In the genomic region with DNA sequence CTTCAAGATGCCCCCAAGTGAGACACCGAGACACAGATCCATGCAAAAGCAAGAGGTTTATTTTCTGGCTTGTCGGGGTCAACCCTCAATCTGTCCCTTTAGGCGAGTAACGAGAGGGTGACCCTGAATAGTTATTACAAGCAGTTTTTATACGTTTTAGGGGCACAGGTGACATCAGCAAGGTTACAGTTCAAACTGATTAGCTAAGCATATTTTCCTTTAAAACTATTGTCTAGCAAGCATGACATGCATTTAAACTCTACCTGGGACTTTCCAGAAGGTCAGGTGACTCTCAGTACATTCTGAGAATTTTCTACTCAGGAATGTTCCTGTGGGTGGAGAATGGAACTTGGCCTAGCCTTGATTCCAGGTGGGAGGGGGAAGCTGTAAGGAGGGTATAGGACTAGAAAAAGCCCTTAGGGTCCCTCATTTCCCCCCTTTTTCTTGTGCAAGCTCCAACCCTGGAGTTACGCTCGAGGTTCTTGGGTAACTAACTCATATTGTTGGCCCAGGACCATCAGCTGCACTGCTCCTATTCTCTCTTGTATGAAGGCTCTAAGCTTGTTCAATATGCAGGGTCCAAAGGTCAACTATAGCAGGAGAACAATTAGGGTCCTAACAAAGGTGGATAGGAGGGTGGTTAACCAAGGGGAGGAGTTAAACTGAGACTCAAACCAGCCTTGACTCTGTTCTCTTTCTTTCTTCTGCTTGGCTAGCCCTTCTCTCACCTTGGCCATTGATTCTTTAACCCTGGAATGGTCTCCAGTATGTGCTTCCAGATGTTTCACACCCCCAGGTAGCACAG, we compare ENCODE assay signal across 27 mouse cellular contexts. TPM values are rescaled to one million over a fixed set of nuclear protein-coding genes. Genes with fewer than 3 reads are reported as not detected.
DNase-seq lines count a peak whose midpoint lies in the region; ATAC-seq and TF ChIP-seq lines count a peak whose summit lies in the region.
"Had no signal": no experiment of that assay in that cellular context is flagged by ENCODE, and none has a peak within 500 bp of the region (broad histone marks: within the 10 kb centered on the region; RNA-seq: fewer than 3 reads in every experiment).

No protein-coding gene starts in this region.

- no peak overlapping the region for H3K27ac ChIP-seq in lung, postnatal 0 days (ENCODE audit: low read length)
- no peak overlapping the region; the same call in 1 of the 2 replicates for H3K27ac ChIP-seq in intestine, embryonic 16.5 days (ENCODE audit: low read length)
- H3K27ac ChIP-seq: forebrain, embryonic 12.5 days; heart, adult 2 months; layer of hippocampus, adult 2 months; limb, embryonic 15.5 days; liver, embryonic 15.5 days had no signal

- TF ChIP-seq CTCF in lung, postnatal 0 days (IDR thresholded peaks at IDR 0.05), result no peak
- TF ChIP-seq CTCF in lung, adult 2 months (IDR thresholded peaks at IDR 0.05; ENCODE audit: insufficient read depth, low read length), result no peak

- intact Hi-C loops in heart, postnatal 14 days (cut with DNase I), result no loop called here
- intact Hi-C loops in left cerebral cortex, postnatal 10 days (cut with DNase I), result no loop called here

- 73% methylated on average over 7 of the region's 7 CpGs for WGBS in lung, postnatal 0 days
- 71% methylated on average over 7 of the region's 7 CpGs for WGBS in lung, adult 2 months
- WGBS in intestine, embryonic 16.5 days, result 77% methylated on average over 7 of the region's 7 CpGs

- H3K4me1 ChIP-seq in lung, postnatal 0 days (ENCODE audit: insufficient read depth, low read depth, low read length), result no peaks in the 10 kb centered on the region
- H3K4me1 ChIP-seq in lung, adult 2 months (ENCODE audit: control insufficient read depth, insufficient read depth, low read length), result no peaks in the 10 kb centered on the region
- no peaks in the 10 kb centered on the region for H3K4me1 ChIP-seq in intestine, embryonic 16.5 days (ENCODE audit: control insufficient read depth, insufficient read depth, low read length)
- H3K4me1 ChIP-seq: forebrain, embryonic 12.5 days; limb, embryonic 15.5 days; liver, embryonic 15.5 days had no signal

- ATAC-seq in lung, postnatal 0 days, result peak; percentile 48
- ATAC-seq in intestine, embryonic 16.5 days, result peak; percentile 73
- no peak for ATAC-seq in frontal cortex, adult (ENCODE audit: low TSS enrichment)
- ATAC-seq: CD4-positive, CD25-positive, alpha-beta regulatory T cell, adult 4 months had no signal

- no peaks in the 10 kb centered on the region for H3K36me3 ChIP-seq in lung, postnatal 0 days (ENCODE audit: insufficient read depth, low read length)
- no peaks in the 10 kb centered on the region for H3K36me3 ChIP-seq in intestine, embryonic 16.5 days (ENCODE audit: control insufficient read depth, insufficient read depth, low read length)
- H3K36me3 ChIP-seq: forebrain, embryonic 12.5 days; limb, embryonic 15.5 days; liver, embryonic 15.5 days had no signal

- DNase-seq in heart, adult 11 months, result peak; percentile 31
- DNase-seq in heart, postnatal 14 days, result no peak
- peak; percentile 34 for DNase-seq in lung, postnatal 0 days (ENCODE audit: low spot score)
- no peak for DNase-seq in lung, adult 2 months
- DNase-seq in yolk sac, embryonic 10.5 days (ENCODE audit: low spot score), result peak; percentile 6
- DNase-seq in left cerebral cortex, postnatal 10 days (ENCODE audit: extremely low spot score in 1 of 2, low spot score in 2 of 2), result no peak
- DNase-seq: adrenal gland, adult 2 months; cerebellum, adult 2 months; gastrocnemius, postnatal 10 days; heart, adult 2 months; lung, postnatal 14 days had no signal

- H3K4me3 ChIP-seq in lung, postnatal 0 days (ENCODE audit: low read depth, low read length), result no peak overlapping the region
- no peak overlapping the region for H3K4me3 ChIP-seq in lung, adult 2 months (replicated peaks; ENCODE audit: extremely low read depth, low read depth, low read length)
- H3K4me3 ChIP-seq in intestine, embryonic 16.5 days (ENCODE audit: low read length), result no peak overlapping the region
- H3K4me3 ChIP-seq: forebrain, embryonic 12.5 days; heart, adult 2 months; layer of hippocampus, adult 2 months; limb, embryonic 15.5 days; liver, embryonic 15.5 days had no signal

- no peaks in the 10 kb centered on the region for H3K9me3 ChIP-seq in lung, postnatal 0 days (ENCODE audit: low read length)
- H3K9me3 ChIP-seq in intestine, embryonic 16.5 days (ENCODE audit: control insufficient read depth, low read length), result 0 out of 2 replicates have a peak, but pooled peaks cover 7% of the 10 kb centered on the region
- H3K9me3 ChIP-seq: liver, embryonic 15.5 days had no signal

- H3K27me3 ChIP-seq in lung, postnatal 0 days (replicated peaks; ENCODE audit: insufficient read depth, low read length), result no peaks in the 10 kb centered on the region
- no peaks in the 10 kb centered on the region for H3K27me3 ChIP-seq in intestine, embryonic 16.5 days (replicated peaks; ENCODE audit: control insufficient read depth, insufficient read depth, low read length)
- H3K27me3 ChIP-seq: forebrain, embryonic 12.5 days; limb, embryonic 15.5 days; liver, embryonic 15.5 days had no signal

- TF ChIP-seq EP300 in lung, postnatal 0 days (IDR thresholded peaks at IDR 0.05), result peak; percentile 65; the same call in 1 of the 2 replicates

- no peak overlapping the region for H3K9ac ChIP-seq in lung, postnatal 0 days (replicated peaks; ENCODE audit: low read depth)
- H3K9ac ChIP-seq in intestine, embryonic 16.5 days (ENCODE audit: low read depth, low read length), result no peak overlapping the region
- H3K9ac ChIP-seq: forebrain, embryonic 12.5 days; limb, embryonic 15.5 days; liver, embryonic 15.5 days had no signal

- no peak for TF ChIP-seq POLR2A in lung, adult 2 months (IDR thresholded peaks at IDR 0.05; ENCODE audit: borderline replicate concordance, extremely low read depth, low read depth, low read length)

- H3K4me2 ChIP-seq in lung, postnatal 0 days (replicated peaks; ENCODE audit: low read depth, low read length), result no peak overlapping the region
- no peak overlapping the region for H3K4me2 ChIP-seq in intestine, embryonic 16.5 days (ENCODE audit: low read depth, low read length)
- H3K4me2 ChIP-seq: forebrain, embryonic 12.5 days; limb, embryonic 15.5 days; liver, embryonic 15.5 days had no signal

RNA-seq across cellular contexts. Expression of a gene that starts 15.1 kb away (rescaled TPM):
- not detected for total RNA-seq in heart, postnatal 14 days (2021)
- 0.94 and 1.8 TPM in 2 replicates for polyA plus RNA-seq in lung, postnatal 0 days (2015; fragmentation: Nextera tagmentation; extraction: Ambion mirVana)
- polyA plus RNA-seq in lung, adult 2 months (2012; rRNA removed), result 0.22 TPM in 1 of 2 replicates, not detected in the other
- polyA plus RNA-seq in intestine, embryonic 16.5 days (2015; fragmentation: Nextera tagmentation; extraction: Ambion mirVana), result not detected in 2 replicates
- total RNA-seq in left cerebral cortex, postnatal 10 days (2021), result not detected
- total RNA-seq: adrenal gland, adult 2 months; common myeloid progenitor, adult 5-6 weeks; heart, adult 2 months; layer of hippocampus, adult 2 months; left cerebral cortex, postnatal 36 days; megakaryocyte-erythroid progenitor cell, adult 5-6 weeks; MEL; midbrain, postnatal 0 days; neutrophil, adult 5-6 weeks had no signal
- polyA plus RNA-seq: adrenal gland, adult 2 months; CD4-positive, CD25-positive, alpha-beta regulatory T cell, adult 4 months; cerebellum, adult 2 months; embryonic facial prominence, embryonic 11.5 days; forebrain, embryonic 12.5 days; heart, adult 2 months; heart, embryonic 16.5 days; hindbrain, embryonic 11.5 days; limb, embryonic 15.5 days; liver, embryonic 15.5 days; midbrain, postnatal 0 days had no signal

RNA-seq across cellular contexts. Expression of a gene that starts 51.6 kb away (rescaled TPM):
- total RNA-seq in heart, postnatal 14 days (2021), result 10 to 100 TPM; 11.8 to 12.9 TPM
- 28.4 and 31.4 TPM in 2 replicates for polyA plus RNA-seq in lung, postnatal 0 days (2015; fragmentation: Nextera tagmentation; extraction: Ambion mirVana)
- 17.0 and 23.8 TPM in 2 replicates for polyA plus RNA-seq in lung, adult 2 months (2012; rRNA removed)
- polyA plus RNA-seq in intestine, embryonic 16.5 days (2015; fragmentation: Nextera tagmentation; extraction: Ambion mirVana), result 40.2 and 42.3 TPM in 2 replicates
- total RNA-seq in left cerebral cortex, postnatal 10 days (2021), result 10 to 100 TPM; 94.1 to 95.3 TPM

Comparison
In these comparisons a context has a peak if more than half of its experiments do, and no peak if none do; other contexts are left out.
1. DNase-seq: peak in heart, adult 11 months (single experiment), lung, postnatal 0 days (single experiment) and yolk sac, embryonic 10.5 days (single experiment); none in heart, postnatal 14 days (0 of 2), lung, adult 2 months (single experiment) and left cerebral cortex, postnatal 10 days (0 of 2).